In genomic region chr10:67082531-67082930, GRCm38 (mm10) we compare ENCODE assay signal across 24 mouse cellular contexts.
"Had no signal": no experiment of that assay in that cellular context is flagged by ENCODE, and none has a peak within 500 bp of the region (broad histone marks: within the 10 kb centered on the region; RNA-seq: fewer than 3 reads in every experiment).

No protein-coding gene starts in this region.

- DNase-seq: gastrocnemius, postnatal 10 days; gastrocnemius, postnatal 25 days; heart, adult 18-20 months; heart, postnatal 10 days; heart, postnatal 4 days; kidney, adult 18-20 months; kidney, adult 8-10 months; kidney, postnatal 14 days; kidney, postnatal 36 days; layer of hippocampus, adult 9-11 months; layer of hippocampus, postnatal 36 days; left cerebral cortex, postnatal 4 days had no signal

- H3K27me3 ChIP-seq: heart, embryonic 12.5 days; hindbrain, embryonic 12.5 days; intestine, embryonic 15.5 days; kidney, embryonic 15.5 days; limb, embryonic 15.5 days; liver, embryonic 12.5 days had no signal

- H3K9me3 ChIP-seq: heart, embryonic 10.5 days; hindbrain, embryonic 10.5 days; hindbrain, embryonic 12.5 days; intestine, embryonic 15.5 days; kidney, embryonic 15.5 days; limb, embryonic 13.5 days; limb, embryonic 15.5 days; liver, embryonic 12.5 days had no signal

- H3K27ac ChIP-seq: heart, embryonic 10.5 days; hindbrain, embryonic 10.5 days; hindbrain, embryonic 12.5 days; hindbrain, embryonic 14.5 days; intestine, embryonic 15.5 days; kidney, embryonic 15.5 days; kidney, postnatal 0 days; limb, embryonic 15.5 days; liver, embryonic 12.5 days; liver, embryonic 14.5 days had no signal

- H3K4me3 ChIP-seq: heart, embryonic 10.5 days; heart, embryonic 12.5 days; hindbrain, embryonic 10.5 days; hindbrain, embryonic 12.5 days; intestine, embryonic 15.5 days; kidney, embryonic 15.5 days; limb, embryonic 13.5 days; limb, embryonic 15.5 days; liver, embryonic 12.5 days had no signal

- H3K36me3 ChIP-seq: hindbrain, embryonic 12.5 days; intestine, embryonic 15.5 days; kidney, embryonic 15.5 days; limb, embryonic 13.5 days; limb, embryonic 15.5 days; liver, embryonic 12.5 days had no signal
